Mouse (Mus musculus): ENCODE results near the gene Uqcrc2.

DNA sequence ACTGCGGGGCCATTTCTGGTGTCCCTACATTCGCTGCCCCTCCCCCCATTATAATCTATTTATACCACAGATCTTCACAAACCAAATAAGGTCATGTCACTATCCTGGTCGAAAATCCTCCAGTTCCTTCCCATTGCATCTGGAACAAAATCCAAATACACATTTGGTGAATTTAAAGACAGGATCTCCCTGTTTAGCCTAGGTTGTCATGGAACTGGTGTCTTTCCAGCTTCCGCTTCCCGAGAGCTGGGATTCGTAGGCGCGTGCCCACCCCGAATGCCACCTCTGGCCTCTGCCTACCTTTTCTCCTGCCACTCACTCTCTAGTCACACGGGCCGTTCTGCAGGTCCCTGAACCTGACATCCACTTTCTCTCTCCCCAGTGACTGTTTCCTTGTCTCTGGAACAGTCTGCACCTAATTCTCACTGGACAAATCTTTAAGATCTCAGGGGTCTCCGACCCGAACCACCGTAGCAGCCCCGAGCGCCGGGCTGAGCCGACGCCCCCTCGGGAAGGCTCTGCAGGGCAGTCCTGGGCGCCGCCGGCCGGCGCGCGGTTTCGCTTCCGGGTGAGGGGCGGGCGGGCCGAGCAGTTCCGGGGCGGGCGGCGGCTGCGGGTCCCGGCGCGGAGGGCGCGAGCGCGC, 42.1 kb downstream of the Uqcrc2 start, which contains the start of gene Mosmo:
- TF ChIP-seq CTCF (IDR thresholded peaks at IDR 0.05; ENCODE audit: borderline replicate concordance, insufficient read depth, low read depth, low read length) (no peak), POLR2A (IDR thresholded peaks at IDR 0.05; ENCODE audit: borderline replicate concordance, insufficient read depth, low read length) (peak; percentile 60; the same call in 1 of the 2 replicates)
